Mouse (Mus musculus): ENCODE results near the gene Mettl23. TPM values are rescaled to one million over a fixed set of nuclear protein-coding genes. Genes with fewer than 3 reads are reported as not detected.

Mettl23 gene
- polyA plus RNA-seq (2011; ENCODE audit: insufficient read depth, insufficient read length, low replicate concordance, missing spikeins) = 21.3 and 52.9 TPM in 2 replicates

DNA sequence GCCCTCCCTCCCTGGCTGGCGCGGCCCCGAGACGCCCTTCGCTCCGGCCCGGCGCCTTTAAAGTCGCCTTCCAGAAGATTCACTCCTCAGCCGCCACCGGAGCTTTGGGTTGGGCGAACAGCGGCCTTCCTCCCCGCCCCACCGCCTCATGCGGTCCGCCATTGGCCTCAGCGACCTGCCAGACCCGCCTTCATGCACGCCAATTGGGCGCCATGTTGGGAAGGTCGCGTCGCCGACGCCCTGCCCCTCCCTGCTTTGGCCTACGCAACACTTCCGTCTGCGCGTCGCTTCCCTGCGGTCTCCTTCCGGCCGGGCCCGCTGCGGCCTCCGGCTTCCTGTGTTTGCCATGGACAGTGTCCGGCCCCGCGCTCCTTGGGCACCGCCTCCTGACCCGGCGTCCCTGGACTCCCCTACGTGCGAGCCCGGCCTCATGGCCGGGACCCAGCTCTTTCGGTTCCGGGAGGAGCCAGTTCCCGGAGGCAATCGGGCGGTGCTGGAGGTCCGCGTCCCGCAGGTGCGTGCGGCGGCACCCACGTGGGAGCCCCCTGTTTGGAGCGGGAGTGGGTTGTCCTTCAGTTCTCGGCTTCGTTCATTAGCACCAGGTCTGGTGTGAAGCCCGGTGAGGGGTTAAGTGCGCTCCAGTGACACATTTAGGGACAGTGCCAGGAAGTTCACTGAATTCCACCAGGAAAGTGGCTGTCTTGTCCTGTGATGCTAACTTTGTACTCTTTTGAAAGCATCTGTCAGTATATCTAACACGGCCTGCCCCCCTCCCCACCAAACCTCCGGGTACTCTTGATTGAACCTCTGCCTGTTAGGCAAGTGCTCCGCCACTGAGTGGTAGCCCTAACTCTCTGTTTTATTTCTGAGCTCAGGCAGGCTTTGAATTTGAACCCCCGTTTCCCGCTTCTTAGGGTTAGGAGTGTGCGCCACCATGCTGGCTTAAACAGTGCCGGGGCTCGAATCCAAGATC is at the start of gene Mettl23, which contains the start of gene Jmjd6:
Mettl23 (plus strand) TSS at position 18 of the 973 bp plus-strand sequence.
Jmjd6 (minus strand) TSS at position 189 of the 973 bp plus-strand sequence.
- Histone ChIP-seq H3K4me3 (replicated peaks; ENCODE audit: control insufficient read depth, low read depth, low read length) (peak within 1 kb of the TSS; percentile 97), H3K27ac (ENCODE audit: control insufficient read depth, insufficient read depth, low read depth, low read length, poor library complexity) (peak within 1 kb of the TSS; percentile 95), H3K4me1 (ENCODE audit: control insufficient read depth, insufficient read depth, low read length) (peaks cover 1% of the 10 kb centered on the region; the same call in 1 of the 2 replicates)
- under 1% methylated on average over 72 of the region's 72 CpGs for WGBS
- TF ChIP-seq POLR2A (IDR thresholded peaks at IDR 0.05; ENCODE audit: borderline replicate concordance, control insufficient read depth, low read depth, low read length) (no peak; the same call in 1 of the 2 replicates), CTCF (IDR thresholded peaks at IDR 0.05; ENCODE audit: control insufficient read depth, insufficient read depth, low read length) (no peak)

DNA sequence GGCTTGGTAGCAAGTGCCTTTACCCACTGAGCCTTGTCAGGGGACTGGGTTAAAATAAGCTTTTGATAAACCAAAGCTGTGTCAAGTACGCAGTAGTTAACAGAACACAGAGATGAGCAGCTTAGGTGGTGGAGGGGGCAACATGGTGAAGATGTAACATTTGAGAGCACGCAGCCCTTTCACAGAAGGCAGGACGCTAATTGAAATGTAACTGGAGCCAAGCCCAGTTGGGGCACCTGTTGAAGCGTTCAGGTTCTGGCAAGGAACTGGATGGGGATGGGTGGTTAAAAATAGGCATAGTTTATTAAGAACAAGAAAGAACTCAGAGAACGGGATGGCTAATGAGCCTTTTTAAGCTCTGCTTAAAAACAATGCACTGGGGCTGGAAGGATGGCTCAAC is 43.7 kb upstream of the Mettl23 start:
- 87% methylated on average over 5 of the region's 5 CpGs for WGBS
- no peak overlapping the region for H3K4me3 ChIP-seq (replicated peaks; ENCODE audit: control insufficient read depth, low read depth, low read length)
- no peaks in the 10 kb centered on the region for H3K4me1 ChIP-seq (ENCODE audit: control insufficient read depth, insufficient read depth, low read length)
- TF ChIP-seq POLR2A (IDR thresholded peaks at IDR 0.05; ENCODE audit: borderline replicate concordance, control insufficient read depth, low read depth, low read length) (no peak), CTCF (IDR thresholded peaks at IDR 0.05; ENCODE audit: control insufficient read depth, insufficient read depth, low read length) (no peak)
- H3K27ac ChIP-seq (ENCODE audit: control insufficient read depth, insufficient read depth, low read depth, low read length, poor library complexity) = no peak overlapping the region

DNA sequence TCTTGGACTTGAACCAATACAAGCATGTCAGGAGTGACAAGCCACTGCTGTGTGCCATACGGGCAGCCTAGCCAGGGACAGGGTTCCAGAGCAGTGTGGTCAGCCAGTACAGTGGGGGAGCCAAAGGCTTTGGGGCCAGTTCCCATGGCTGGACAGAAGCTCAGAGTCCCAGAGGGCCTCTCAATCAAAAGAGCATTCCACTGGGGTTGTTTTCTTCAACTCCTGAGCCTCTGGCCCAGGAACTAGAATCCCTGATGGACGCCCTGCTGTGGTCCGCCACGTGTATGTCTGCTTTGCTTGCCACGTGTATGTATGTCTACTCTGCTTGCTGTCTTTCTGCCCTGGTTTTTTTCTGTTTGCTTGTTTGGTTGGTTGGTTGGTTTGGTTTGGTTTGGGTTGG is 42.0 kb upstream of the Mettl23 start:
- no peak overlapping the region for H3K27ac ChIP-seq (ENCODE audit: control insufficient read depth, insufficient read depth, low read depth, low read length, poor library complexity)
- 62% methylated on average over 5 of the region's 5 CpGs for WGBS
- H3K4me1 ChIP-seq (ENCODE audit: control insufficient read depth, insufficient read depth, low read length) = no peaks in the 10 kb centered on the region
- H3K4me3 ChIP-seq (replicated peaks; ENCODE audit: control insufficient read depth, low read depth, low read length) = no peak overlapping the region
- TF ChIP-seq CTCF (IDR thresholded peaks at IDR 0.05; ENCODE audit: control insufficient read depth, insufficient read depth, low read length) = no peak
- no peak for TF ChIP-seq POLR2A (IDR thresholded peaks at IDR 0.05; ENCODE audit: borderline replicate concordance, control insufficient read depth, low read depth, low read length)

DNA sequence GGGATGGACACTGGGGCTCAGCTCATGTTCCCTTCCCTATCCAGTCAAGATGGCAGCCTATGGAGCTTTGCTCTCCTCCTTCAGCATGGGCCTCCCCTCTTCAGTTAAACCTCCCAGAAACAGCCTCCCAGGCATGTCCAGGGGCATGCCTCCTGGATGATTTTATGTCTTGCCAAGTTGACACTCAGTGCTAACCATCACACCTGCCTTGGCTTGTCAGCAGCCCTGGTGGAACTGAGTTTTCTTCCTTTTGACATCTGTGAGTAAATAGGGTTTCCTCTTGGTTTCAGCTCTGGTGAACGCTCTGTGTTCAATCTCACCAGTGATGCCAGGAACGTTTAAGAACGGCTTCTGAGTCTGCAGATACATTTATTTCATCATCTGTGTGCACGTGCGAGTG is 40.4 kb upstream of the Mettl23 start:
- no peak for TF ChIP-seq CTCF (IDR thresholded peaks at IDR 0.05; ENCODE audit: control insufficient read depth, insufficient read depth, low read length)
- no peak for TF ChIP-seq POLR2A (IDR thresholded peaks at IDR 0.05; ENCODE audit: borderline replicate concordance, control insufficient read depth, low read depth, low read length)
- Histone ChIP-seq H3K4me1 (ENCODE audit: control insufficient read depth, insufficient read depth, low read length) (no peaks in the 10 kb centered on the region), H3K27ac (ENCODE audit: control insufficient read depth, insufficient read depth, low read depth, low read length, poor library complexity) (no peak overlapping the region), H3K4me3 (replicated peaks; ENCODE audit: control insufficient read depth, low read depth, low read length) (no peak overlapping the region)
- WGBS = 58% methylated on average over 5 of the region's 5 CpGs

DNA sequence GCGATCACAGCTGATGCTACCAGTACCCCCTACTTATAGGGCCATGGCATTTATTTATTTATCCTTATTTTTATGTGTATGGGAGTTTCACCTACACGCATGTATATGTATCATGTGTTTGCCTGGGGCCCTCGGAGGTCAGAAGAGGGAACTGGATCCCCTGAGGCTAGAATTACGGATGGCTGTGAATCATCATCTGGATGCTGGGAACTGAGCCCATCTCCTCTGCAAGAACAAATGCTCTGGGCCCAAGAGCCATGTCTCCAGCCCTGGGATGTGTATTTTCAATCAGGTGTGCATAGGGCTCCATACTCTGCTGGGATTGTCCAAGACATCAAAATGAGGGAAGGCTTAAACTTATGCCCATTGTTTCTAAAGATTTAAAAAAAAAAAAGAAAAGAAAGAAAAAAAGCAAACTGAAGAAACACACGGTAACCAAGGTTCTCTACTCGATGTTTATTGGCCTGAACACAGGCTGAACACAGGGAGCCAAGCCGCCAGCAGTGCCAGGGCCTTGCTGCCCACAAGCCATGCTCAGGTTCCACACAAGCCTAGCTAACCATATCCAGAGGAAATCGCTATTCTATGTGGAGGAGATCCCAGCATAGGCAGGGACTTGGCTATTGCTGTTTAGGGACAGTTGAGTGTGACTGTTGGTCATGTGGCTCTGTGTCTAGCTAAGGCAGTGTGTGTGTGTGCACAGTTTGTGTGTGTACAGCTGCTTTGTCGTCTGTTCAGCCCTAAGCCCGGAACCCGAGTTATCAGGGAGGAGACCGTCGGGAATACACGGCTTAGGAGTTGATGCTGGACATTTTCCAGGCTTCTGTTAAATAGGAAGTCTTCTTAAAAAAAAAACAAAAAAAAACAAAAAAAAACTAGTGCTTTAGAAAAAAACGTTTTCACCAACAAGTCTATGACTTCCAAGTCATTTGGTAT is 36.7 kb upstream of the Mettl23 start:
- no peak overlapping the region for H3K4me3 ChIP-seq (replicated peaks; ENCODE audit: control insufficient read depth, low read depth, low read length)
- no peak overlapping the region for H3K27ac ChIP-seq (ENCODE audit: control insufficient read depth, insufficient read depth, low read depth, low read length, poor library complexity)
- no peaks in the 10 kb centered on the region for H3K4me1 ChIP-seq (ENCODE audit: control insufficient read depth, insufficient read depth, low read length)
- TF ChIP-seq POLR2A (IDR thresholded peaks at IDR 0.05; ENCODE audit: borderline replicate concordance, control insufficient read depth, low read depth, low read length) = no peak
- WGBS = 75% methylated on average over 15 of the region's 15 CpGs

DNA sequence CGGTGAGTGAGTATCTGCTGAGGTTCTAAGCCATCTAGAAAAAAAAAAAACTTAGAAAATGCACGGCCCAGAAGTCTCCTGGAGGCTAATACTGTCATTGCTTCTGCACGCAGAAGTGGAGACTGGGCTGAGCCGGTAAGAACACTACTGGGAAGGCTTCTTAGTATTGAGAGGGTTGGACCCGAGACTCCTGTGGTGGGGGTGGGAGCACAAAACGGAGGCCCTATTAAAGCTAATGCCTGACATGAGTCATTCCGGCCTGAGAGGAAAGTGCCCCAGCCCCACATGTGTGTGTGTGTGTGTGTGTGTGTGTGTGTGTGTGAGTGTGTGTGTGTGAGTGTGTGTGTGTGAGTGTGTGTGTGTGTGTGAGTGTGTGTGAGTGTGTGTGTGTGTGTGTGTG is 36.0 kb upstream of the Mettl23 start:
- Histone ChIP-seq H3K27ac (ENCODE audit: control insufficient read depth, insufficient read depth, low read depth, low read length, poor library complexity) (no peak overlapping the region), H3K4me1 (ENCODE audit: control insufficient read depth, insufficient read depth, low read length) (no peaks in the 10 kb centered on the region), H3K4me3 (replicated peaks; ENCODE audit: control insufficient read depth, low read depth, low read length) (no peak overlapping the region)
- WGBS = 48% methylated on average over 7 of the region's 7 CpGs
- no peak for TF ChIP-seq CTCF (IDR thresholded peaks at IDR 0.05; ENCODE audit: control insufficient read depth, insufficient read depth, low read length)
- TF ChIP-seq POLR2A (IDR thresholded peaks at IDR 0.05; ENCODE audit: borderline replicate concordance, control insufficient read depth, low read depth, low read length) = no peak

DNA sequence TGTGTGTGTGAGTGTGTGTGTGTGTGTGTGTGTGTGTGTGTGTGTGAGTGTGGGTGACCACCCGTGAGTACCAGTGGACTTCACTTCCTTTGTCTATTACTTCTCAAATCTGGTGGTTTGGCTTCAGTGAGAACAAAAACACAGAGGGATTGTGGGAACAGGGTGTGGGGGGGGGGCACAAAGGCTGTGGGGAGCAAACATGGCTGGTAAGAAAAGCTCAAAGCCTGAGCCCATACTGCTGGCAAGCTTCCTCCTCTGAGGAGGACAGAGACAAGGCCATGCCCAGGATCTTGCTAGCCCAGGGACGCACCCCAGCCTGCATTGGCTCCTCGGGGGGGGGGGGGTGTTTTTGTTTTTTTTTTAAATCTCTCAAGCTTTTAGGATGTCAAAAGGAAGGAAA is 35.6 kb upstream of the Mettl23 start:
- Histone ChIP-seq H3K27ac (ENCODE audit: control insufficient read depth, insufficient read depth, low read depth, low read length, poor library complexity) (no peak overlapping the region), H3K4me1 (ENCODE audit: control insufficient read depth, insufficient read depth, low read length) (no peaks in the 10 kb centered on the region), H3K4me3 (replicated peaks; ENCODE audit: control insufficient read depth, low read depth, low read length) (no peak overlapping the region)
- 41% methylated on average over 3 of the region's 3 CpGs for WGBS
- TF ChIP-seq POLR2A (IDR thresholded peaks at IDR 0.05; ENCODE audit: borderline replicate concordance, control insufficient read depth, low read depth, low read length) = no peak
- TF ChIP-seq CTCF (IDR thresholded peaks at IDR 0.05; ENCODE audit: control insufficient read depth, insufficient read depth, low read length) = no peak

Data from bone marrow, adult 2 months (tissue).